Mouse (Mus musculus) stomach, postnatal 0 days (tissue): Measurements from ENCODE around the gene Repin1. TPM values are rescaled to one million over a fixed set of nuclear protein-coding genes. Genes with fewer than 3 reads are reported as not detected.
A peak's percentile ranks its signal among the peaks of the same experiment; 100 is the strongest.

Source experiments
- ATAC-seq: fragments of 200-750 bp; cut with Nextera tagmentation; 2 replicates; pipeline ENCODE4 v1.8.0; 2017; ENCODE audit not compliant: low FRiP score, low TSS enrichment
- DNase-seq: peaks from one replicate; pipeline ENCODE4 v3.0.0-alpha.2; 2016; ENCODE audit warnings: low spot score
- H3K27ac ChIP-seq: fragments of 300-500 bp; sonication (generic); replicated peaks from 2 replicates; pipeline ENCODE4 v1.5.1; 2014; ENCODE audit warnings: mild to moderate bottlenecking, control low read depth
- H3K27me3 ChIP-seq: fragments of 300-500 bp; sonication (generic); 2 replicates; pipeline ENCODE4 v1.6.1; 2014; ENCODE audit warnings: low read length; ENCODE audit not compliant: control insufficient read depth, insufficient read depth
- H3K36me3 ChIP-seq: fragments of 300-500 bp; sonication (generic); 2 replicates; pipeline ENCODE4 v1.6.1; 2014; ENCODE audit warnings: low read length, mixed read lengths; ENCODE audit not compliant: control insufficient read depth, insufficient read depth
- H3K4me1 ChIP-seq: fragments of 300-500 bp; sonication (generic); replicated peaks from 2 replicates; pipeline ENCODE4 v1.6.1; 2014; ENCODE audit warnings: antibody characterized with exemption; ENCODE audit not compliant: control insufficient read depth, insufficient read depth
- H3K4me2 ChIP-seq: fragments of 300-500 bp; sonication (generic); replicated peaks from 2 replicates; pipeline ENCODE4 v1.6.1; 2014; ENCODE audit warnings: low read depth, mild to moderate bottlenecking, control low read depth, moderate library complexity
- H3K4me3 ChIP-seq: fragments of 300-500 bp; sonication (generic); 2 replicates; pipeline ENCODE4 v1.5.1; 2014; ENCODE audit warnings: low read depth, low read length, control low read depth
- H3K9ac ChIP-seq: fragments of 300-500 bp; sonication (generic); 2 replicates; pipeline ENCODE4 v1.6.1; 2014; ENCODE audit warnings: mild to moderate bottlenecking, low read length, control low read depth, mixed read lengths
- H3K9me3 ChIP-seq: fragments of 300-500 bp; sonication (generic); 2 replicates; pipeline ENCODE4 v1.6.1; 2016; ENCODE audit warnings: low read length; ENCODE audit not compliant: control insufficient read depth
- CTCF ChIP-seq: IDR thresholded peaks from 2 replicates; pipeline ENCODE4 v1.5.1; 2016; ENCODE audit warnings: antibody characterized with exemption, low read depth, mild to moderate bottlenecking, moderate library complexity
- EP300 ChIP-seq: optimal IDR thresholded peaks from 2 replicates; pipeline ENCODE3; 2016; ENCODE audit warnings: antibody characterized with exemption
- WGBS: fragments of 180-500 bp; shearing (Covaris S2); extraction: QIAGEN DNeasy Blood & Tissue Kit; methylation state at CpG from one replicate; pipeline ENCODE4 v1.1.7; 2014; 5-methylcytosine and 5-hydroxymethylcytosine counted together
- polyA plus RNA-seq: library from polyadenylated mRNA; unstranded; fragments of >200 nt; fragmentation: Nextera tagmentation; extraction: Ambion mirVana; gene quantifications from 2 replicates; pipeline ENCODE4 v1.2.1, GENCODE M21; 2015

Repin1 gene
- polyA plus RNA-seq, 1 experiment from 2014 or later, result 11.6 TPM

DNA sequence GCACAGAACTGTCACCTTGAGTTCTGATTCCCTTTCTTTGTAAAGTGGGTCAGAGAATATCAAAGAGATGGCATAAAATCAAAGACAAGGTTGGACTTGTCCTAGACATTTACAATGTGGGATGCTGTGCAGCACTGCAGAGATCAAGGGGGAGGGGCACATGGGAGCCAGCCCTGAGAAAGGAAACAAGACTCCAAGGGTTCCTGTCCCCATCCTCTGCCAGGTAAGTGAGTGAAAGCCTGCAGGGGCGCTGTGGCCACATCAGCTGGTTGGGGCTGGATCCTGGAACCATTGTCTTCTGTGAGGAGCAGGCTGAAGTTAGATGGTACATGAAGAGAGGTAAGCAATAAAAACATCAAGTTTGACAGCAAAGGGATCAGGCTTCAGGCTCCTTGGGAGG is 29.8 kb downstream of the Repin1 start:
- no peaks in the 10 kb centered on the region for H3K27me3 ChIP-seq
- TF ChIP-seq CTCF, result peak; percentile 16; the same call in 1 of the 2 replicates
- TF ChIP-seq EP300, result no peak
- no peak overlapping the region for H3K27ac ChIP-seq
- H3K4me2 ChIP-seq, result no peak overlapping the region
- peaks cover 17% of the 10 kb centered on the region for H3K36me3 ChIP-seq
- WGBS, result 57% methylated on average over 1 of the region's 1 CpGs
- 0 out of 2 replicates have a peak, but pooled peaks cover 2% of the 10 kb centered on the region for H3K4me1 ChIP-seq
- ATAC-seq (no peak), DNase-seq (no peak)
- no peak overlapping the region for H3K9ac ChIP-seq
- H3K4me3 ChIP-seq, result no peak overlapping the region
- no peaks in the 10 kb centered on the region for H3K9me3 ChIP-seq

DNA sequence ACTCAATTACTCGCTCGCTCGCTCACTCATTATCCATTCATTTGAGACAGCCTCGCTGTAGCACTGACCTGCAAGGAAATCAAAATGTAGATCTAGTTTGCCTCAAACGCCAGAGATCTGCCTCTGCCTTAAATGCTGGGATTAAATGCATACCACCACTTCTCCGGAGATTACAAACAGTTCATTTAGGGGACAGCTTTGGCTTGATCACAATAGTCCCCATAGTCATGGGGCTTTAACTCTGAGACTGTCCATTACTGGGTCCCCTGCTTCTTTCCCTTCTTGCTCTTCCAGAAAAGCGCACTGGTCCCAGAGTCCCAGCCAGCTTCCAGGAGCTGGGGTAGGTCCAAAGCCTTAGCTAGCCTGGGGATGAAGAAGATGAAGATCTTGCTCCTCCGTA is 32.8 kb downstream of the Repin1 start, which contains the start of gene AI854703:
Gene AI854703, plus strand, starts transcription at position 301 of the 400 bp plus-strand sequence.
- WGBS, result 41% methylated on average over 8 of the region's 8 CpGs
- peak within 1 kb of the TSS; percentile 53 for H3K9ac ChIP-seq
- DNase-seq, result no peak
- no peak within 1 kb of the TSS for H3K27ac ChIP-seq
- no peak for TF ChIP-seq EP300
- TF ChIP-seq CTCF, result no peak
- H3K36me3 ChIP-seq, result no peaks in the 10 kb centered on the region
- no peaks in the 10 kb centered on the region for H3K9me3 ChIP-seq
- H3K4me2 ChIP-seq, result peak within 1 kb of the TSS; percentile 80
- peak within 1 kb of the TSS; percentile 47 for H3K4me3 ChIP-seq
- peaks cover 8% of the 10 kb centered on the region; the same call in 1 of the 2 replicates for H3K4me1 ChIP-seq
- ATAC-seq, result no peak
- no peaks in the 10 kb centered on the region for H3K27me3 ChIP-seq

- H3K9me3 ChIP-seq, result no peaks in the 10 kb centered on the region
- H3K4me1 ChIP-seq, result peaks cover 8% of the 10 kb centered on the region; the same call in 1 of the 2 replicates
- WGBS, result under 1% methylated on average over 32 of the region's 32 CpGs
- peak overlapping the region; percentile 53 for H3K9ac ChIP-seq
- DNase-seq (peak; percentile 47), ATAC-seq (peak; percentile 28; the same call in 1 of the 2 replicates)
- H3K27me3 ChIP-seq, result no peaks in the 10 kb centered on the region
- H3K36me3 ChIP-seq, result no peaks in the 10 kb centered on the region
- H3K27ac ChIP-seq, result no peak overlapping the region
- TF ChIP-seq EP300, result no peak
- 0 out of 2 replicates have a peak, but pooled peaks have one; percentile 34 for TF ChIP-seq CTCF
- H3K4me2 ChIP-seq, result peak overlapping the region; percentile 80
- H3K4me3 ChIP-seq, result peak overlapping the region; percentile 47
Observed at GRCm38 (mm10) chr6:48626984-48627383, 33.3 kb downstream of the Repin1 start.

DNA sequence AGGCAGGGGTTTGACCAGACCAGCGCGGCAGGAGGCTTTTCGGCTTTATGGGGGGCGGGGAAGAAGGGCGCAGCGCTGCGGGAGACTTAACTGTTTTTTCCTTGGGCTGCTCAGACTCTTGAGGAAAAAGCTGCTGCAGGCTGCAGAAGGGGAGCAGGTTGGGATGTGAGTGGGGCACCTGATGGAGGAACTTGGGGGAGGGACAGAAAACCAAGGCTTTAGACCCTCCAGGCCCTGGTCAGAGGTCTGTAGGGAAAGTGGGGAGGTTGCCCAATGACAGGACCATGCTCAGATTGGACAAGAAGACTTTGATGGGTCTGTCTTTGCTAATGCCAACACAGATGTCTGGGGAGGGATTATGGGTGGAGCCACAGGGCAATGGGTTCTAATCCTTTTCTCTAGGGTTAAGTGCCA is 33.8 kb downstream of the Repin1 start:
- TF ChIP-seq EP300, result no peak
- TF ChIP-seq CTCF, result no peak
- no peaks in the 10 kb centered on the region for H3K27me3 ChIP-seq
- no peaks in the 10 kb centered on the region for H3K9me3 ChIP-seq
- 2% methylated on average over 7 of the region's 7 CpGs for WGBS
- H3K4me2 ChIP-seq, result peak overlapping the region; percentile 80
- H3K36me3 ChIP-seq, result no peaks in the 10 kb centered on the region
- DNase-seq, result no peak
- H3K4me3 ChIP-seq, result peak overlapping the region; percentile 47
- H3K9ac ChIP-seq, result peak overlapping the region; percentile 53
- no peak for ATAC-seq
- peaks cover 8% of the 10 kb centered on the region; the same call in 1 of the 2 replicates for H3K4me1 ChIP-seq
- no peak overlapping the region for H3K27ac ChIP-seq

- ATAC-seq (no peak), DNase-seq (no peak)
- Histone ChIP-seq H3K4me2 (no peak overlapping the region), H3K9ac (no peak overlapping the region), H3K27ac (no peak overlapping the region), H3K9me3 (no peaks in the 10 kb centered on the region), H3K27me3 (no peaks in the 10 kb centered on the region), H3K4me1 (peaks cover 8% of the 10 kb centered on the region; the same call in 1 of the 2 replicates), H3K4me3 (no peak overlapping the region), H3K36me3 (no peaks in the 10 kb centered on the region)
- TF ChIP-seq EP300 (no peak), CTCF (no peak)
- WGBS, result 72% methylated on average over 3 of the region's 3 CpGs
Observed at GRCm38 (mm10) chr6:48628377-48628776, 34.7 kb downstream of the Repin1 start.
